Mouse (Mus musculus) megakaryocyte-erythroid progenitor cell, adult 5 weeks (primary cell): ENCODE data around the gene Prdm9. TPM values are rescaled to one million over a fixed set of nuclear protein-coding genes. Genes with fewer than 3 reads are reported as not detected.

Source experiments
- polyA plus RNA-seq: library from polyadenylated mRNA; stranded (reverse); fragments of >175 nt; gene quantifications from 2 replicates; pipeline ENCODE4 v1.2.3, GENCODE M21; 2012

The Prdm9 gene
- 1.7 and 2.7 TPM in 2 replicates for polyA plus RNA-seq

DNA sequence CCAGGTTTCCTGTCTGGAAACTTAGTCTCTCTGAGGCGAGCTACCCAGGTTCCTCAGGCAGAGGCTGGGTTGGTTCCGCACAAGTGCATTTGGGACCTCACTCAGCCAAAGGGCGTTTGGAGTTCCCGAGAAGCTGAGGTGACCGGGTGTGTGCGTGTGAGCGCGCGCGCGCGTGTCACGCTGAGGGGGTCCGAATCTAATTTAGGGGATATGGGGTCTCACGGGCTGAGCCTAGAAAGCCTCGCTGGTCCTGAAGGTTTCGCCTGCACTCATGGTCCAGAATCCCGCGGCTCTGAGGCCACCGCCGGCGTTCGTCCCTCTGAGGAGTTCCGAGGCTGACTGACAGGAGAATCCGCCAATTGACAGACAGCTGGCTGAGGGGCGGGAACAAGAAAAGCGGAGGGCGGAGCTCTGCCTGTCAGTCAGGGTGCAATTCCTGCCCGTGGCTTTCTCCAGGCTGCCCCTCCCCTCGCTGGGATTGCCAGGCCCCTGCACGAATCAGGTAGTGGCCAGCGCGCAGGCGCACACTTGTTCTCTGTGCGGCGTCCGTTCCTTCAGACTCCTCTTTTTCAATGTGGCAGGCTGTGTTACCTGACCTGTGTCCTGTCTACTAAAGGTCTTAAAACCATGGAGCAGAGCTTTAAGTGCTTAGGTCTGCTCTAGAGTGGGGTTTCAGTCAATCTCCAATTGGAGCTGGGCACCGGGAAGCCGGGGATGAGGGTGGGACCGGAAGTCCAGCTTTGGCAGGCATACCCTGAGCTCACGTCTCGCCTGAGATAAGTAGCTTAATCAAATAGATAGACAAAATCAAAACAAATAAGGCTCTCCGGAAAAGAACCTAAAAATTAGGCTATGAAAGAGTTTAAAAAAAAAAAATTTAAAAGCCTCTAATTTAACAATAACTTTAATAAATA lies at the start of gene Prdm9:
Prdm9 (minus strand) TSS at position 341 of the 914 bp plus-strand sequence.

GRCm38 (mm10) chr17:15526986-15527810 lies 37.0 kb downstream of the Prdm9 start, which contains the start of gene Pdcd2:
Gene Pdcd2, minus strand, starts transcription at chr17:15527301.

DNA sequence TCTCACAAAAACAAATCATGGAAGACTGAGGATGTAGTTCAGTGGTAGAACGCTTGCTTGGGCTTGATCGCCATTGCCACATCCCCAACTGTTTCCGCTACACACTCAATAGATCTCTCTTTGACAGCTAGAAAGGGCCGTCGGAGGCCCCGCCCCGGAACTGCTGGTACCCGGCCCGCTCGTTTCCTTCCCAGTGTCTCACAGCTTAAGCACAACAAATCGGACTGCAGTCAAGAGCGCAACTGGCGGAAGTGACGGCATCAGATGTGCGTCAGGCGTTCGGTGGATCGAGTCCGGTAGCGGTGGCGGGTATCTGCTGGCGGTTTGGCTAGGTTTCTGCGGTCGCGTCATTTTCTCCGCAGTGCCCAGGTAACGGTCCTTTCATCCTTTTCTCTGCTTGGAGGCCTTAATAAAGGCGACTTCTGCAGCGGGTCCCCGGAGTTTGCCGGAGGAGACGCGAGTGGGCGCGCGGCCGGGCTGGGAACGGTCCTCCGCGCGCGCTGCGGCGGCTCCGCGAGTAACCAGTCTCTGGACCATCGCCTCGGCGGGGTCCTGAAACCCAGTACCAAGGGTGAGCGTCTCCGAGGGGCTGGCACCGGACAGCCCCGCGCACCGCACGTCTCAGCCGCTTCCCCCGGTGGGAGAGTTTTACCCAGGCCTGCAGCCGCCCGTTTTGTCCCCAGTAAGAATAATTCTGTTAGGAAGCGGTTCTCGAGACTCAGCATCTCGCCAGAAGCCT lies 64.3 kb downstream of the Prdm9 start, which contains the start of the genes Psmb1 and Tbp:
Psmb1 (minus strand) TSS at position 96 of the 739 bp plus-strand sequence.
Tbp (plus strand) TSS at position 233 of the 739 bp plus-strand sequence.

Other genes starting within 250 kb of the Prdm9 start
- gene Dll1, start 187.5 kb downstream of the Prdm9 start, polyA plus RNA-seq, result 0.91 and 1.2 TPM in 2 replicates
- 3.6 and 5.0 TPM in 2 replicates for gene Fam120b, start 168.2 kb downstream of the Prdm9 start, polyA plus RNA-seq
- gene Psmb1, start 64.6 kb downstream of the Prdm9 start, polyA plus RNA-seq, result 31.3 and 42.6 TPM in 2 replicates
- 6.5 and 6.6 TPM in 2 replicates for gene Tbp, start 64.5 kb downstream of the Prdm9 start, polyA plus RNA-seq
- 96.3 and 118 TPM in 2 replicates for gene Pdcd2, start 37.1 kb downstream of the Prdm9 start, polyA plus RNA-seq
- gene Chd1, start 140.6 kb upstream of the Prdm9 start, polyA plus RNA-seq, result 50.6 and 66.9 TPM in 2 replicates